Mouse (Mus musculus) retina, postnatal 7 days (tissue): Measurements from ENCODE around the gene Abca8b.
"Not testable (repeated sequence)": the region's sequence is repeated elsewhere in the genome, so short reads cannot be mapped to it uniquely, and the experiment has no call there.

Source experiments
- DNase-seq: peaks from one replicate; pipeline ENCODE4 v3.0.0-alpha.2; 2012; ENCODE audit warnings: low read depth, low spot score

Abca8b gene

DNA sequence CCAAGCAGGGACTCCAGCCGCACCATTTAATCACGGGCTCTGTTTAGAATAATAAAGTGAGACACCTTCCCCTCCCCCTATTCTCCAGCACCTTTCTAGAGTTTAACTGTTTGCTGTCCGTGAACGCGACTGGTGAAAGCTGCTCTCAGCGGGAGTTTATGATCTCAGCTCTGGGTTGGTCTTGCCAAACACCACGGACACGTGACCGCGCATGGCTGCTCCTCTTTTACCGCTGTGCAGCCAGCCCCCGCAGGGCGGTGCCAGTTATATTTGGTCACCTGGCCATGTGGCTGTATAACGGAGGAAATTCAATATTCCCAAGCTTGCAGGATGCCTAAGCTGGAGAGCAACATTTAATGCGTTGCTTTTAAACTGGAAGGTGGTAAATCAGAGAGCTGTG is at the start of gene Abca8b:
Gene Abca8b (minus strand): TSS at position 222 of the 400 bp plus-strand sequence.
- DNase-seq = no peak

DNA sequence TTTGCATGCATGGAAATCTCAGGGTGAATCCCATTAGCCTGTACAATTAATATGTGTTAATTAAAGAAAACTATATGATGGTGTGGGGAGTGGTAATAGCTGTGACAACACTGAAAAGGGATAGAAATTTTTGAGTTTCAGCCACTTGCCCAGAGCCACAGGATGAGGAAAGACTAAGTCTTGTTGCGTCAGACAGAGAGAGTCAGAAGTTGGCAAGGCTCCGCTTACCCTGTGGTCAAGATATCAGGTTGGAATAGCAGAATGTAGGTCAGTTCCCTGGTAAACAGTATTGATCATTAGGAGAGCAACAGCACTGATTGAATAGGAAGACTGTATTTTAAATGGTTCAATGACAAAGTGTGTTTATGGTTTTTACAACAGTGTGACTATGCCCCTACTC is 42.1 kb upstream of the Abca8b start:
- DNase-seq = no peak

DNA sequence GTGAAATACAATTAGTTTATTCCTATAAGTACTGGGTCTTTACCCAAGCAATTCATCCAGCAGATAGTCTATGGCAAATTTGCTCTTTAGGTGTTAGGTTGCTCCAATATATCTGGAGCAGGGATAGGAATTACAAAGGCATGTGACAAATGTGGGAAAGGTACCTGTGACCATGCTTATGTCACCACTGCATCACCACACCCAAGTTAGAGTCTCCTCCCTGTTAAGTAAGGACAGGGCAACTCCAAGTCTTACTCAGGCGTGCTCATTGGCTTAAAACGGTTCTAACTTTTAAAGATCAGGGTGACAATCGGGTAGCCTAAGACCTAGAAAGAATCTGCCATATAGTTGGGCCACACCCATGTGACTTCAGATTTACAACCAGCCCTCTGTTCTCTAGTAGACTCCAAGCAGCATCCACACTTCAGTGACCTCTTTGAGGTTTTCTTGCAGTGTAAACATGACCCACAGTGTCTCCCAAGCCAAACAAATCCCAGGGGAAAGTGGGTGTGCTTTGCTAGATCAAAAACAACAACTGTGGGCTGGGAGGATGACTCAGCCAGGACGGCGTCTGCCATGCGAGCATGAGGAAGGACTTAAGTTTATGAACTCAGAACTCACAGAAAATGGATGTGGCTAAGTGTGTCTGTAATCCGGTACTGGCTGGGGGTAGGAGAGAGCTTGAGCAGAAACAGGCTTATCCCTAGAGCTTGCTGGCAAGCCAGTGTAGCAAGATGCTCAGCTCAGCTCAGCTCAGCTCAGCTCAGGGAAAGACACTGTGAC is 33.5 kb upstream of the Abca8b start:
- no peak for DNase-seq

DNA sequence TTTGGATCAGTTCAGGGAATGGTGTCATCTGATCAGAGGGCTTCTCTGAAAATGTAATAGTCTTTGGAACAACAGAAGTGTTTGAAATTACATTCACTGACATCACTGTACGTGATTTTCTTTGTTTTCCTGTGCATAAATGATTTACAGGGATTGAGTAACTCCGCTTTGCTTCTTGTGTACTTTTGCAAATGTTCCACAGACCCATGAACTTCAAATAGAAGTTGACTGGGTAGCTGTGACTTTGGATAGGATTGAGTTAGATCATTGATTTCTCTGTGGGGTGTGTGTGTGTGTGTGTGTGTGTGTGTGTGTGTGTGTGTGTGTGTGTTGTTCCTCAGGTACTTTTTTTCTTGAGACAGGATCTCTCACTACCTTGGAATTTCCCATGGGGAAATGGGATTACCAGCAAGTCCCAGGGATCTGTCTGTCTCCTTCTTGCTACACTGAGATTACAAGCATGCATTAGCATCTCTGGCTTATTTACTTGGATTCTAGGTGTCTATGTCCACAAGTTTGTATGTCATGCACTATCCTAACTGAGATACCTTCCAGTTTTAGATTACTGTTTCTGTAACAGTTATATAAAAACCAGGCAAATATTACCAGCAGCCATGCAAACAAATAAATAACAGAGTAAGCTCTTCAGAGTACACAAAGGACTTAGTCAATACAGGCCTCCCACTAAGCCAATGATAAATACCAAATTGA is 15.3 kb upstream of the Abca8b start:
- DNase-seq = no peak

DNA sequence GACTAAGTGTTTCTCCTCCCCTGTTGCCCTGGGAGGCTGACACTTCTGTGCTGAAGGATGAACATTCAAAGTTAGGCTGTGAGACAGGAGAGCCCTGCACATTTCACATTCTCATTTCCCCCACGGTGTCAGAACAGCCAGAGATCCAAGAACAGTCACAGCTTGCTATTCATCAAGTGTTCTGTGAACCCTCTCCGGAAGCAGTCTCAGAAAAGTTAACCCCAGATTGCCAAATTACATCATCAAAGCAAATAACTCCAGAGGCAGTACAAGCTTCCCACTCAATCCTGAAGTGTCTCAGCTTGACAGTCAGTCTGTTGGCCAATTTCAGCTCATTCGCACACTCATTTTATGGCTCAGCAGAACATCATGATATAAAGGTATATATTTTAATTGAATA is 632 bp downstream of the Abca8b start:
- no peak for DNase-seq

DNA sequence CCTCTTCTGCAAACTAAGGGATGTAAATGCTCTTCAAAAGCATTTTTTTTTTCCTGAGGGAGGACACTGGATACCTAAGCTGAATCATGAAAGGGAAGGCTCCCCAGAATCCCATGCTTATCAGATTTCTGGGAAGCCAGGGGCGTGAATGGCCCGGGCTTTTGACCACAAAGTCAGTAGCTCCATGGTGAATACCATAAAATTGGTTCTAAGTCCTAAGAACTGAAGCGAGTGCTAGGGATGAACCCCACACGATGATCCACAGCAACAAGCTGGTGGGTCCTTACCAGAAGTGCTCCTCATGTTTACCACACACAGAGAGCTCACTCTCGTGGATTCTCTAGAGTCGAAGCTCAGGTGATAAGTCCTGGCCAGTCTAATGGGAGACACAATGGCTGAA is 1.6 kb downstream of the Abca8b start:
- DNase-seq = no peak

DNA sequence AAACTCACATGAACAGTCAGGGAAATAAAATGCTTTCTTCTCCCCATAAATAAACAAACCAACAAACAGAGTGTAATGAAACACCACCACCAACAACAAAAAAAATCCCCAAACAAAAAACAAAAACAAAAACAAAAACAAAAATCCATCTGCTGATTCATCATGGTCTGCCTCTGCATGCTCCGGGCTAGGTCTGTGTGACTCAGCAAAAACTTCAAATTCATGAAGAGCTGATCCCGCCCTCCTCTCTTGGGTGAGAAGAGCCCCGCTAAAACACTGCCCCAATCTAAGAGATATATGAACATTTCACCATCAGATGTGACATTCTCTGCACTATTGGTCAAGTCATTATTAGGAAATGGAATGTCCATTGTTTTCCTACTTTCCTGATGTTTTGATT is 4.4 kb downstream of the Abca8b start:
- no peak for DNase-seq

DNA sequence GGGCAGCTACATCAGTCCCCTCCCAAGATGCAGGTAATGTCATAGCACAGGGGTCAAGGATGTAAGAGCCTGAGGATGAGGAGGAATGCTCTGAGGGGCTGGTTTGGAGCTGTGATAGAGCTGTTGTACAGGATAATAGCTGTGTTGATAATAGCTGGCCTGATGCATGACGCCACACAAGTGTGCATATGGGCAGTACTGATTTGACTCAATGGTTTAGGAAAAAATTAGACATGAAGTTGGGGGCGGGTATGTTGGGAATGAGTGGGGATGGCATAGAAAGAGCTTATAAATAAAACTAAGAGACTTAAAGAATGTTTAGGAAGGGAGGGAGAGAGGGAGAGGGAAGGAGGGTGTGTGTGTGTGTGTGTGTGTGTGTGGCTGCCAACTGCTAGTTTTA is 5.4 kb downstream of the Abca8b start:
- DNase-seq = no peak

DNA sequence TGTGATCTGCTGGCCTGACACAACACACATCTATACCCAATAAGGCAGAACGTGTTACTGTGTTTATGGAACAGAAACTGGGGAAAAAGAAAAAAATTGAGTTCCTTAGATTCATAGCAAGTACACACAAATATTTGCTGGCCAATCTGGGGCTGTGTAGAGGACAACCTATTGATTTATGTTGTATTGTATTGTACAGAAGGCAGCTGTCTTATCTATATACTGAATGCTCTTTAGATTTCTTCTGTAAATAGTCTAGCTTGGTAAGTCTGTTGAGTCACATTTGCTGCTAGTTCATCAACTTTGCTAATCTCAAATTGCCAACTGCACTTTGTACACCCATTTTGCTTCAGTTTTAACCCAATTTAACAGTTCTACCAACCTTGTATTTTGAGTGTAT is 7.5 kb downstream of the Abca8b start:
- no peak for DNase-seq

DNA sequence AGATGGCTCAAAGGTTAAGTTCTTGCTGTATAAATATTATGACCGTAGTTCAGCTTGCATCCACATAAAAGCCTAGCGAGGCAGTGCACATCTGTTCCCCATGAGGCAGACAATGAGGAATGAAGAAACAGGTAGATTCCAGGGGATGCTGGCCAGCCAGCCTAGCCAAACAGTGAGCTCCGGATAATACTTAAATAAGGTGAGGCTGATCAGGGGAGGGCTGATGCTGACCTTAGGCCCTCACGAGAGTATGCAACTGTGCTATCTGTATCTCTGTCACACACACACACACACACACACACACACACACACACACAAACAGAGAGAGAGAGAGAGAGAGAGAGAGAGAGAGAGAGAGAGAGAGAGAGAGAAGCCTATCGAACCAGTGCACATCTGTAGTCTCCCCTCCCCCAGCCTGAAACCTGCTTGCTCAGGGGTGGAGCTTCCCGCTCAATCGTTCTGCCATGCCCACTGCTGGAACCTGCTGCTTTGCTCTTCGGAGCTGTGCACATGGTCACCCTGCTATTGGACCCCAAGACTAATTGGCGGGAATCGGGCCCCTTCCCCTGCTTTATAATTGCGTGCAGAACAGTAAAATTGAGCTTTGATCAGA is 8.1 kb downstream of the Abca8b start:
- not testable (repeated sequence) for DNase-seq

DNA sequence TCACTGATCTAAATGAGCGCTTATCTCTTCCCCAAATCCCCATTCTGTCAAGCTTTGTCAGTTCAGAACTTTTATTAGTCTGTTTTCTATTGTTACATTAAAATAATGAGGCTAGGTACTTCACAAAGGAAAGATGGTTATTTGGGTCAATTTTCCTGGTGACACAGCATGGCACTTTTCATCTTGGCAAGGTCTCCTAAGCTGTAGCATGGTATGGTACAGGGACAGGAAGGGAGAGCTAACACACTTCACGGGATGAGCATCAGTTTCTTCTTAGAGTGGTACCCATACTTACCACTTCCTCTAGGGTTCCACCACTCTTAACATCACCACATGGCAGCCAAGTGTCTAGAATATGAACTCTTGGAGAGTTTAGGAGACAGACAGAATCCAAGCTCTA is 13.8 kb downstream of the Abca8b start:
- no peak for DNase-seq

DNA sequence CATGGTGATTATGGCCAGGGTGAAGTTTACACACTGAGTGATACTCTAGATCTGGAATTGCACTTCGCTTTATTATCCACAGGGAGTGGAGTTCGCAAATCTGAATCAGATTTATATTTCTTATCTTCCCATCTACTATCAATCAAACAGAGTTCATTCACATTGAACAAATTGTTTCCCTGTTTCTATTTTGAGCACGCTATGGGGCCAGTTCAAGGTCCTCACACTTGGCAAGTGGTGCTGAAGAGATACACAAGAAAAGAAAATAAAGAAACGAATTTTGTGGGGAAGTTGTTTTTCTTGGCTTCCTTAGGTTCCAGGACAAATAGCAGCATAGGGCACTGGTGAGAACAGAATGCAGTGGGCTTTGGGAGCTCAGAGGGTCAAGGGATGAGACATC is 25.1 kb downstream of the Abca8b start:
- DNase-seq = no peak

DNA sequence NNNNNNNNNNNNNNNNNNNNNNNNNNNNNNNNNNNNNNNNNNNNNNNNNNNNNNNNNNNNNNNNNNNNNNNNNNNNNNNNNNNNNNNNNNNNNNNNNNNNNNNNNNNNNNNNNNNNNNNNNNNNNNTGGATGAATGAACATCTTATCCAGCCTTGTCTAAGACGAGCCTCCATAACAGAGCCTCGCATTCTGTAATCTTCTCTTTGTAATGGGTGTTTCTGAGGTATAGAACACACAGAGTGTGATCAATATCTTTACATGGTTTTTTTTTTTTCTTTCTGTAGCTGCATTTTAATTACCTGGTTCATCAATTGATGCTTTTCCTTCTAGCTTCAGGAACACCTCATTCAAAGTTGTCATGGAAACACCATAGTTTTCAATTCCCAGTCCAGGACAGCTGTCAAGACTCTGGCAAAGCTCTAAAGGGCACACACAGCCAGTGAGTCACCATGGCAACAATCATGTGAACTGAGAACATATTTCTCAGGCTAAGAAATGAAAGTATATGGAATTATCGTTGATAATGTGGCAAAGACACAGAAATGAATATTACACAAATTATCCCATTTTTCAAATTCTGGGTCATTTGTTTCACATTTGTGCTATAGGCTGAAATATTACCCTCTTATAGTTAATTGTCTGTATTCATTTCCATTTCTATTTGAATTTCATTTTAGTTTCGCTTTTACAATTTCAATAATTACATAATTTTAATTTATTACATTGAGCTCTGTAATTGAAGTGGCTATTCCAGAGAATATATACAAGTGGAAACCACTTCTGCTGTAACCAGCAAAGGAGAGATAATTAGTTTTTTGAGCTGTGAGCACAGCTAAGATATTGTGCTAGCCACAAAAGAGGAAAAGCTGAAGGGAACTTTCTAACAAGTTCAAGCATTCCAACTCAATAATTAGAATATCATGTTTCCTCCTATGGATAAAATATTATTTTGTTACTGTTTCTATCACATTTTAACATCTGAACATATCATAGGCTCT is 33.9 kb downstream of the Abca8b start:
- no peak for DNase-seq

DNA sequence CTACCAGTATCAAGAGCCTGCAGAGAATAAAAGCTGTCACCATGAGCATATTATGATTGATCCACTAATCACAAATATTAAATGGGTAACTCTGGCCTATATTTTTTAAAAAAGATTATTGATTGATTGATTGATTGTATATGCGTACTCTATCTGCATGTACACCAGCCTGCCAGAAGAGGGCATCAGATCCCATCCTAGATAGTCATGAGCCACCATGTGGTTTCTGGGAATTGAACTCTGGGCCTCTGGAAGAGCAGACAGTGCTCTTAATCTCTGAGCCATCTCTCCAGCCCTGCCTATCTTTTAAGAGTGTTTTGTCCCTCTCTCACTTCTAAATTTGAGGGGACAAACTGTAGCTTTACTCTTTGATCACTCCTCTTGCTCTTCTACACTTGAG is 40.5 kb downstream of the Abca8b start:
- no peak for DNase-seq

DNA sequence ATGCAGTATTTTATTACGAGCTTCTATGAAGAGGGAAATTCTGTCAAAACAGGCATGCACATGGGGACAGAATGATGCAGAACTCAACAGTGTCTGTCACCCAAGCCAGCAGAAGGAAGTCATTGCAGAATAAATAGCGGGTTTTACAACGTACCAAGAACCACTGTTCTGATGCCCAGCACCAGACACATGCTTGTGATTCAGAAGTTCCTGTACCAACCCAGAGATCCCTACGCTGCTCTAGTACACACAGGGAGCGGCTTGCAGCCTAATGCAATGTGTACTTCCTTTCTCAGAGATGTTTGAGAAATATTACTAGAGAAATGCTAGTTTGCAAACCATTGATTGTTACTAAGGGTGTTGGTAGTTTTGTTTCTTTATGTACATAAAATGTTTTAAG is 58.7 kb downstream of the Abca8b start:
- DNase-seq = no peak

DNA sequence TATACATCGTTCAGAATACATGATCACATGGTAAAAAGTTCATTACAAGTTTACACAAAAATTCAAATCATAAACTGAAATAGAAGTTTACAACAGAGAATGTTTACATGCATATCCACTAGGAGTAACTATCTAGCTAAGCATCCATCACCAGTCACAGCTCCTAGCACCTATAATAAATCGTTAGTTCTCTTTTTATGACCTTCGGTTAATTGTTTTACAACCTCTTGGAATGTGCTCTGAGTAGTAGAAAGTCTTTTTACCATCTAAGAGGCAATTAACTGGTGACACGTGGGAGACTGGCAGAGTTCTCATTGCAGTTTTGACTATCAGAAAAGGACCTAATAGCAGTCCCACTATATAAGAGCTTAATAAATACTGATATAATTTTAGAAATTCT is 62.4 kb downstream of the Abca8b start:
- not testable (repeated sequence) for DNase-seq

DNA sequence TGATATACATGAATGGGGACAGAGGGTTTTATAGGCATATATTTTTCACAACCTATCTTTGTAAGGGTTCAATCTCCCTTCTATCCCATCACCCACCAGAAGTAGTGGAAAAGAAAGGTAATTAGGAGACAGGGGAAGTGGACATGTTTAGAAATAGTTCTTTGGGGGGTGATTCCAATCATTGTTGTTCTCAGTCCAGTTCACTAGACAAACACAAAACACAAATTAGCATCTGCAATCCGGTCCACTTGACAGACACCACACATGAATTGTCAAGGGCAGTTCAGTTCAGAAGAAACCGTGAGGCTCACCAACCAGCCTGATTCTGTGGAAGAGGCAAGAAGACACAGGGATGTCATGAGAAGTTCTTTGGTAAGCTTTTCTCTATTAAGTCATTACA is 67.2 kb downstream of the Abca8b start:
- no peak for DNase-seq

DNA sequence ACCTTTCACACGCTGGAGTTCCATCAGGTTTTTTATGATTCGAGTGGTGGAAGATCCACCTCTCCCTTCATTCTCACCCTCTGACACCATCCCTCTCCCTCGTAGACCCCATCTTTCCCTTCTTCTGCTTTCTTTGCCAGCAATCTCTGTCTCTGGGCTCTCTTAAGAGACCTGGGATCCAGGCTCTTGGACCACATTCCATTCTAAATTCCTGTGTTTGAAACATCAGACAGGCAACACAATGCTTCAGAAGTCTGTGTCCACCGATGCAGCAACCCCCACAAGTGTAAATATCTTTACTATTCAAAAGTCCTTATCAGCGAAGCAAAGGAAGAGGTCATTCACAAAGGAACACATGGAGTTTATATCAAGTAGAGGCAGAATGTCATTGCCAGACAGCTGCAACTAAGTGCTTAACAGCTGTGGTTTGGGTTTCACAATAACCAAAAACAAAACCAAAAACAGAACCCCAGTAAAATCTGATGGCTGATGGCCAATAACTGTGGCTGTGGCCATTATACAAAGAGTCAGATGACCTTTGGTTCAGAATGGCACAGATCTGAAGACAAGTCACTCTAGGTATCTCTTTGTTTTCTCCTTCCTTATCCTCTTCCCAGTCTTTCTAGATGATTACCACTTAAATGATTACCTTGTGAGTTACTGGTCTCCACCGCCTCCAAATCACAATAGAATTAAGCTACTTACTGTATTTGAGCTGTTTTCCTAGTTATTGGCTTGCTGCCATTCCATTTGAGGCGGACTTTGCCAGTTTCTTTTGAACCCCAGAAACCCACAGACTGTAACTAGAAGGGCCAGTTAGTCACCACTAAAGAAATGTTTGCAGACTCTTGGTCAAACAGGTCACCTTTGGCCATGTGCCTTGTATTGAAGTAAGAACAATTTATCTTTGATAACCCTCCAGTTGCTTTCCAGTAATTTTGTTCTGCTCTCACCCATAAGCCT is 68.6 kb downstream of the Abca8b start:
- no peak for DNase-seq

DNA sequence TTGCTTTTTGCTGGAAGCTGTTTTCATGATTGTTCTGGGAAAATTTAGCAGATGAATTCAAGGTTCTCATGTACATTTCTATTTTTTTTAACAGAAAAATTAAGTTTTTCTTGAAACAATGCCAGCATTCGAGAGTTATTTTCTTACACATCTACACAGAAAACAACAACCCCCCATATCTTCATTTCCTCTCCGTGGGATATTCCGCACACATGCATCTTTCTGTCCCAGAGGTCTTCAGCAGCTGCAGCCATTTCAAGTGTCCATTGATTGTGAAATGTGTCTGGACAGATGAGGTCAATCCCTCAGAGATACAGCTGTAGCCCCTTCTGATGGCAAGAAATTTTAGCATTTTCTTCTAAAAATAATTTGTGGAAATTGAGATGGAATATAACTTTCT is 73.4 kb downstream of the Abca8b start:
- no peak for DNase-seq

DNA sequence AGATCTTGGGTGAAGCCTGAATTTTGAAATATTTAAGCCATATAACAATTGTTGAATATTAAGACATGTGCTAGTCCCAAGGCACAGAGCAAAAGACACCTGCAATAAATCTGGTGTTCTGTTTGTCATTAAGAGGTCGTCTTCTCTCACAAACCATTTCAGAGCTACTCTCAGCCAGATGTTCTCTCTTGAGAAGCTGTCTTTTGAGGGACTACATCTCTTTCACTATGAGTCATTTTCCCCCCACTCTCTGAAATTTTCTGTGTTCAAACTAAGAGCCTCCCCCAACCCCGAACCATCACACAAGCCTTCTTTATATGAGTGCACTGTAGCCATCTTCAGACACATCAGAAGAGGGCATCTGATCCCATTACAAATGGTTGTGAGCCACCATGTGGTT is 76.2 kb downstream of the Abca8b start:
- DNase-seq = no peak

DNA sequence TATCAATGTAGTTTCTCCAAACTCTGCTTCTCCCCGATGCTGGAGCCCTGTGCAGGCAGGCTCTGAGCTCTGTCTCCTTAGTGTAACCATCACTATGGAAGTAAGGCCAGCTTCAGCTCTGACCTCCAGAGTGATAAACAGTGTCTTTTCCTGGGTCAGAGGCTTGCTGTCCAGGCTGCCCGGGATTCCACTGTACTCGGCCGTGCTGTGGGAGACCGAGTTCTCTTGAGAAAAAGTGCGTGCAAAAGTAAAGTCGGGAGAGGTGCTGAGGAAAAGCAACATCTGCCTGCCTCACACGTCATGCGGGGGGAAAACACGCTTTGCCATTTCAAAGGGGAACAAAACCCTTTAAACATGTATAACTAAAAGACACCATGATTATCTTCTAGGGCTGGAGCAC is 79.0 kb downstream of the Abca8b start:
- DNase-seq = no peak
